Mouse (Mus musculus) MEL (cell line): Measurements from ENCODE around the gene Chchd4. TPM values are rescaled to one million over a fixed set of nuclear protein-coding genes. Genes with fewer than 3 reads are reported as not detected.
"Not testable (repeated sequence)": the region's sequence is repeated elsewhere in the genome, so short reads cannot be mapped to it uniquely, and the experiment has no call there.

ENCODE experiments used
- DNase-seq: peaks from one replicate; pipeline ENCODE4 v3.0.0; 2011; ENCODE audit warnings: low read depth, low spot score
- H3K27ac ChIP-seq: 2 replicates; pipeline ENCODE4 v1.5.1; 2012; ENCODE audit warnings: low read depth, mild to moderate bottlenecking, control low read depth, low read length, moderate library complexity; ENCODE audit not compliant: control insufficient read depth
- H3K27me3 ChIP-seq, 2 experiments: fragments of 150-350 bp in 1 of 2; sonication (generic) in 1 of 2; 2 replicates each; pipeline ENCODE4 v1.6.1; 2012; ENCODE audit warnings: low read length in 2 of 2, mild to moderate bottlenecking in 2 of 2, improper control_type of control experiment in 1 of 2, moderate library complexity in 1 of 2; ENCODE audit not compliant: insufficient read depth in 2 of 2, control insufficient read depth in 1 of 2
- H3K36me3 ChIP-seq, 2 experiments: 2 replicates each; pipeline ENCODE4 v1.6.1; 2012 to 2014; ENCODE audit warnings: low read length in 2 of 2, improper control_type of control experiment in 1 of 2, inconsistent platforms in 1 of 2, mild to moderate bottlenecking in 1 of 2; ENCODE audit not compliant: insufficient read depth in 2 of 2, control insufficient read depth in 1 of 2
- H3K4me1 ChIP-seq, 2 experiments: fragments of 150-350 bp in 1 of 2; sonication (generic) in 1 of 2; 2 replicates each; pipeline ENCODE4 v1.6.1; 2012; ENCODE audit warnings: low read length in 2 of 2, improper control_type of control experiment in 1 of 2, mild to moderate bottlenecking in 1 of 2; ENCODE audit not compliant: insufficient read depth in 2 of 2, control insufficient read depth in 1 of 2
- H3K4me3 ChIP-seq, 2 experiments: fragments of 150-350 bp in 1 of 2; sonication (generic) in 1 of 2; 2 replicates each; pipeline ENCODE4 v1.5.1; 2012; ENCODE audit warnings: low read depth in 2 of 2, low read length in 2 of 2, mild to moderate bottlenecking in 2 of 2, moderate library complexity in 2 of 2, control low read depth in 1 of 2, improper control_type of control experiment in 1 of 2; ENCODE audit not compliant: control insufficient read depth in 1 of 2, insufficient read depth in 1 of 2
- H3K79me2 ChIP-seq: 2 replicates; pipeline ENCODE4 v1.6.1; 2012; ENCODE audit warnings: mild to moderate bottlenecking, low read length, moderate library complexity; ENCODE audit not compliant: control insufficient read depth, poor library complexity, insufficient read depth
- H3K9ac ChIP-seq: 2 replicates; pipeline ENCODE4 v1.6.1; 2012; ENCODE audit warnings: low read depth, mild to moderate bottlenecking, control low read depth, low read length, moderate library complexity; ENCODE audit not compliant: control insufficient read depth, poor library complexity, severe bottlenecking
- H3K9me3 ChIP-seq: fragments of 150-350 bp; sonication (generic); replicated peaks from 2 replicates; pipeline ENCODE4 v1.6.1; 2012; ENCODE audit warnings: mild to moderate bottlenecking, low read length, improper control_type of control experiment, moderate library complexity; ENCODE audit not compliant: insufficient read depth
- BHLHE40 ChIP-seq: IDR thresholded peaks from 2 replicates; pipeline ENCODE4 v1.6.1; 2012; ENCODE audit warnings: low read depth, mild to moderate bottlenecking, inconsistent platforms, low read length, improper control_type of control experiment, borderline replicate concordance
- CHD2 ChIP-seq: IDR thresholded peaks from 2 replicates; pipeline ENCODE4 v1.6.1; 2011; ENCODE audit warnings: low read length, improper control_type of control experiment
- MEF2A ChIP-seq: IDR thresholded peaks from 2 replicates; pipeline ENCODE4 v1.6.1; 2014; ENCODE audit warnings: low read depth, mild to moderate bottlenecking, inconsistent platforms, low read length, improper control_type of control experiment; ENCODE audit not compliant: poor library complexity, insufficient replicate concordance, severe bottlenecking; ENCODE audit errors: extremely low read depth
- MYB ChIP-seq: IDR thresholded peaks from 2 replicates; pipeline ENCODE4 v1.6.1; 2011; ENCODE audit warnings: mild to moderate bottlenecking, low read depth, low read length, improper control_type of control experiment
- NRF1 ChIP-seq: IDR thresholded peaks from 2 replicates; pipeline ENCODE4 v1.6.1; 2014; ENCODE audit warnings: low read depth, mild to moderate bottlenecking, inconsistent platforms, low read length, improper control_type of control experiment, moderate library complexity; ENCODE audit not compliant: poor library complexity, insufficient read depth, severe bottlenecking
- POLR2A ChIP-seq, 2 experiments: IDR thresholded peaks; 2 replicates each; pipeline ENCODE4 v1.6.1; 2011 to 2012; ENCODE audit warnings: low read length in 2 of 2, mild to moderate bottlenecking in 2 of 2, control low read depth in 1 of 2, improper control_type of control experiment in 1 of 2, low read depth in 1 of 2, moderate library complexity in 1 of 2; ENCODE audit not compliant: control insufficient read depth in 1 of 2, insufficient read depth in 1 of 2, poor library complexity in 1 of 2
- POLR2AphosphoS2 ChIP-seq: IDR thresholded peaks from 2 replicates; pipeline ENCODE4 v1.6.1; 2011; ENCODE audit warnings: low read length, improper control_type of control experiment
- SMC3 ChIP-seq: IDR thresholded peaks from 2 replicates; pipeline ENCODE4 v1.6.1; 2011; ENCODE audit warnings: low read depth, low read length, improper control_type of control experiment
- TAL1 ChIP-seq: IDR thresholded peaks from 2 replicates; pipeline ENCODE4 v1.6.1; 2012; ENCODE audit warnings: mild to moderate bottlenecking, inconsistent platforms, low read length, moderate library complexity, mixed read lengths
- UBTF ChIP-seq: IDR thresholded peaks from 2 replicates; pipeline ENCODE4 v1.6.1; 2012; ENCODE audit warnings: low read depth, mild to moderate bottlenecking, inconsistent platforms, low read length, improper control_type of control experiment, moderate library complexity, borderline replicate concordance; ENCODE audit not compliant: insufficient read depth
- USF1 ChIP-seq: IDR thresholded peaks from 2 replicates; pipeline ENCODE4 v1.6.1; 2014; ENCODE audit warnings: low read depth, mild to moderate bottlenecking, inconsistent platforms, low read length, improper control_type of control experiment, moderate library complexity
- ZKSCAN1 ChIP-seq: IDR thresholded peaks from 2 replicates; pipeline ENCODE4 v1.6.1; 2012; ENCODE audit warnings: low read depth, mild to moderate bottlenecking, inconsistent platforms, low read length, improper control_type of control experiment, moderate library complexity
- ZNF384 ChIP-seq: IDR thresholded peaks from 2 replicates; pipeline ENCODE4 v1.6.1; 2012; ENCODE audit warnings: low read depth, mild to moderate bottlenecking, inconsistent platforms, low read length, improper control_type of control experiment
- polyA plus RNA-seq, 2 experiments: library from polyadenylated mRNA; stranded (reverse) in 1 of 2; unstranded in 1 of 2; fragments of >175 nt in 1 of 2; fragments of >200 nt in 1 of 2; gene quantifications; 2 replicates each; pipeline versions ENCODE4 v1.2.1 to v1.2.4; 2012; ENCODE audit warnings: low replicate concordance in 2 of 2, low read depth in 1 of 2; ENCODE audit not compliant: insufficient read length in 2 of 2, insufficient read depth in 1 of 2, missing spikeins in 1 of 2
- total RNA-seq: library from RNA; depleted of rRNA; stranded (reverse); fragments of 300-350 nt; gene quantifications from 2 replicates; pipeline ENCODE4 v1.2.3, GENCODE M21; 2012

Chchd4 gene
- total and polyA plus RNA-seq, 3 experiments = 38.5 to 54.8 TPM; not detected in 1

- not testable (repeated sequence) for H3K27me3 ChIP-seq, H3K4me1 ChIP-seq, H3K27ac ChIP-seq, H3K9me3 ChIP-seq, DNase-seq
- Histone ChIP-seq H3K79me2 (peaks cover 49% of the 10 kb centered on the region), H3K9ac (peak overlapping the region; percentile 82), H3K4me3 (peak overlapping the region; percentile 73 to 94), H3K36me3 (peaks cover 16 to 17% of the 10 kb centered on the region in 2 experiments)
- TF ChIP-seq ZNF384 = peak; percentile 58; the same call in 1 of the 2 replicates
These were observed 1.9 kb downstream of the Chchd4 start for GRCm38 (mm10) chr6:91471427-91471826.

- Histone ChIP-seq H3K4me3 (no peak overlapping the region), H3K79me2 (peaks cover 49% of the 10 kb centered on the region), H3K4me1 (peaks cover 0 to 7% of the 10 kb centered on the region in 2 experiments; a peak in 2 of 4 replicates), H3K9me3 (no peaks in the 10 kb centered on the region), H3K36me3 (peaks cover 16 to 17% of the 10 kb centered on the region in 2 experiments), H3K9ac (no peak overlapping the region), H3K27me3 (no peaks in the 10 kb centered on the region), H3K27ac (no peak overlapping the region)
- no peak for DNase-seq
- TF ChIP-seq POLR2AphosphoS2 (peak; percentile 58; the same call in 1 of the 2 replicates), CHD2 (no peak)
- TF ChIP-seq, all 39 proteins: peak for 1
These were observed 2.6 kb downstream of the Chchd4 start for GRCm38 (mm10) chr6:91470712-91471111.

GRCm38 (mm10) chr6:91467106-91467505 lies 6.2 kb downstream of the Chchd4 start:
- no peaks in the 10 kb centered on the region for H3K9me3 ChIP-seq
- H3K4me1 ChIP-seq = peaks cover 0 to 7% of the 10 kb centered on the region in 2 experiments; a peak in 2 of 4 replicates
- H3K9ac ChIP-seq = no peak overlapping the region
- H3K4me3 ChIP-seq = no peak overlapping the region
- no peaks in the 10 kb centered on the region for H3K27me3 ChIP-seq
- TF ChIP-seq TAL1 (no peak), POLR2A (IDR thresholded peaks at IDR 0.05; ENCODE audit: control insufficient read depth in 1 of 2, insufficient read depth in 1 of 2, low read depth in 1 of 2, low read length in 2 of 2, poor library complexity in 1 of 2) (peak in 1 of 2 experiments; percentile 27; a peak in 1 of 4 replicates)
- peaks cover 17 to 24% of the 10 kb centered on the region in 2 experiments for H3K36me3 ChIP-seq
- H3K79me2 ChIP-seq = peaks cover 32% of the 10 kb centered on the region
- no peak for DNase-seq
- no peak overlapping the region for H3K27ac ChIP-seq

GRCm38 (mm10) chr6:91465756-91466155 lies 7.6 kb downstream of the Chchd4 start:
- Histone ChIP-seq H3K27ac (no peak overlapping the region), H3K4me1 (no peaks in the 10 kb centered on the region), H3K4me3 (no peak overlapping the region), H3K9me3 (no peaks in the 10 kb centered on the region), H3K36me3 (peaks cover 8 to 24% of the 10 kb centered on the region in 2 experiments), H3K9ac (no peak overlapping the region), H3K27me3 (no peaks in the 10 kb centered on the region)
- DNase-seq = no peak
- TF ChIP-seq UBTF (no peak), SMC3 (no peak), MYB (no peak), USF1 (no peak), ZNF384 (no peak), BHLHE40 (no peak), POLR2AphosphoS2 (no peak), NRF1 (no peak), ZKSCAN1 (no peak), MEF2A (no peak)
- TF ChIP-seq, all 39 proteins: peak for 0
- peaks cover 21% of the 10 kb centered on the region for H3K79me2 ChIP-seq
